Mouse (Mus musculus): Measurements from ENCODE around the gene Ctc1.
"Not testable (repeated sequence)": the region's sequence is repeated elsewhere in the genome, so short reads cannot be mapped to it uniquely, and the experiment has no call there.

Gene Ctc1

DNA sequence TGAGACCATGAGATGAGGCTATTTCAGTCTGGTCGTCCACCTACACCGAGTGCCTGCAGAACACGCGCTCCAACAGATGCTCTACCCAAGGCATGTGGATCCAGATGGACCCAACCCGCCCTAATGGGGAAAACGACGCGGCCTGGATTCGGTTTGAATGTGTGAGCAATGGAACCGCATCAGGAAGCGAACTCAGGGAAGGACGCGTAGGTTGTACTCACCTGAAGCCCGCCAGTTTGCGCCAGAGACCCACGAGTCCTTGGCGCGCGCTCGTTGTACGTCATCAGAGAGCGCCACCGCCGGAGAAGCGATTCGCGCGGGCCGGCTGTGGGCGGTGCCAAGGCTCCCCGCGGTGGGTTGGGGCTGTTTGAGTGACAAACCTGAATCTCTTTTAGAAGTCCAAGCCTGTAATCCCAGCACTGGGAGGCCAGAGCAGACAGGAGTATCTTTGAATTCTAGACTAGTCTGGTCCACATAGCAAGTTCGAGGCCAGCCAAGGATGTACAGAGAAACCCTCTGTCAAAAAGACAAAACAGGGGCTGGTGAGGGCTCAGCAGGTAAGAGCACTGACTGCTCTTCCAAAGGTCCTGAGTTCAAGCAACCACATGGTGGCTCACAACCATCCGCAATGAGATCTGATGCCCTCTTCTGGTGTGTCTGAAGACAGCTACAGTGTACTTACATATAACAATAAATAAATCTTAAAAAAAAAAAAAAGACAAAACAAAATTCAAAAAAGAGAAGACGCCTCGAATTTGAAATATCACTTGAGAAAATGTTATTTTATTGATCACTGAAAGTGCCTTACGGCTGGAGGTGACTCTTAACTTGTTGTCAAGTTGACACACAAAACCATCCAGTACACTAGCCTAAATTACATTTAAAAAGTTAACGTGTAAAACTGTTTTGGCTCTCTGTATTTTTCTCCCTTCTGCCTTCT, 7.3 kb upstream of the Ctc1 start, which contains the start of gene Pfas:
Gene Pfas, minus strand, starts transcription at position 279 of the 940 bp plus-strand sequence.
- peak; percentile 91 to 96 for DNase-seq

DNA sequence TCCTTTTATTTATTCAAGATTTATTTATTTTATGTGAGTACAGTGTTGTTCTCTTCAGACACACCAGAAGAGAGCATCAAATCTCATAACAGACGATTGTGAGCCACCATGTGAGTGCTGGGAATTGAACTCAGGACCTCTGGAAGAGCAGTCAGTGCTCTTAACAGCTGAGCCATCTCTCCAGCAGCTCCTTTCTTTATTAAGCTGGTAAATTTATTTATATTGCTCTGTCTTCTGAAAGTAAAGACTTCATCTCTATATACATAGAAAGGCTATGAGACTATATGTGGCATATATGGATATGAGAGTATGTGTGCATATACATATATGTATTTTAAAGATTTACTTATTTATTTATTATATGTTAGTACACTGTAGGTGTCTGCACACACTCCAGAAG, 6.2 kb upstream of the Ctc1 start:
- no peak for DNase-seq

DNA sequence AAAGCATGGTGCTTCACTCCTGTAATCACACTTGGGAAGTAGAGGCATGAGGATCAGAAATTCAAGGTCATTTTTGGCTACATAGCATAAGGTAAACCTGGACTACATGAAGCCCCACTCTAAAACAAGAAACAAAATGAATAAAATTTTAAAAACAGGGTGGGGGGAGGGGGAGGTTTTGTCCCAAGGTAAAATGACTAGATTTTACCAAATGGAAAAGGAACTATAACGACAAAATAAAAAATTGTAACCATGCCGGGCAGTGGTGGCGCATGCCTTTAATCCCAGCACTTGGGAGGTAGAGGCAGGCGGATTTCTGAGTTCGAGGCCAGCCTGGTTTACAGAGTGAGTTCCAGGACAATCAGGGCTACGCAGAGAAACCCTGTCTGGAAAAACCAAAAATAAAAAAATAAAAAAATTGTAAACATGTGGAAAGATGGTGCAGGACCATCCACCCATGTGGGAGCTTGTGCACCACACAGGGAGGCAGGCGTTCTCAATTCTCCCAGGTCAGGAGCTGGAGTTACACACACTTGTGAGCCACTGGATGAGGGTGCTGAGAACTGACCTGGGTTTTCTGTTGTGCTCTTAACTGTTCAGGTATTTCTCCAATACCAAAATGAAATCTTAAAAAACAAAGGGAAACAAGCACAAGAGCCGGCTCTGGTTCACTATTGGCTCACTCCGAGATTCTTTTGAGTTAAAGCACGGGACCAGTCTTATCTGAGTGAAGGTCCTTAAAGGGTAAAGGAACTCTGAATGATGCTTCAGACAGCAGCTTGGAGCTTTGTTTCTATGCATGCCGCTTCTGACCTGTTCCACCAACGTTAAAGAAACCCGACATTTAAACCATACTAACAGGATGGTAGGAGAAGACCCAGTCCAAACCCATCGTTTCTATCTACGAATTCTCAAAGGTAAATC, 5.0 kb upstream of the Ctc1 start:
- DNase-seq: no peak

DNA sequence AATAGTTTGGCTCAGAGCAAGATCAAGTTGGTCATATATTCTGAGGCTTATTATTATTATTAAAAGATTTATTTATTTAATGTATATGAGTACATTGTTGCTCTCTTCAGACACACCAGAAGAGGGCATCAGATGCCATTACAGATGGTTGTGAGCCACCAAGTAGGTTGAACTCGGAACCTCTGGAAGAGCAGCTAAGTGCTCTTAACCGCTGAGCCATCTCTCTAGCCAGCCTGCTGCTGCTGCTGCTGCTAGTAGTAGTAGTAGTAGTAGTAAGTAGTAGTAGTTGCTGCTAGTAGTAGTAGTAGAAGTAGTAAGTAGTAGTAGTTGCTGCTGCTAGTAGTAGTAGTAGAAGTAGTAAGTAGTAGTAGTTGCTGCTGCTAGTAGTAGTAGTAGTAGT, 4.3 kb upstream of the Ctc1 start:
- DNase-seq: not testable (repeated sequence)

DNA sequence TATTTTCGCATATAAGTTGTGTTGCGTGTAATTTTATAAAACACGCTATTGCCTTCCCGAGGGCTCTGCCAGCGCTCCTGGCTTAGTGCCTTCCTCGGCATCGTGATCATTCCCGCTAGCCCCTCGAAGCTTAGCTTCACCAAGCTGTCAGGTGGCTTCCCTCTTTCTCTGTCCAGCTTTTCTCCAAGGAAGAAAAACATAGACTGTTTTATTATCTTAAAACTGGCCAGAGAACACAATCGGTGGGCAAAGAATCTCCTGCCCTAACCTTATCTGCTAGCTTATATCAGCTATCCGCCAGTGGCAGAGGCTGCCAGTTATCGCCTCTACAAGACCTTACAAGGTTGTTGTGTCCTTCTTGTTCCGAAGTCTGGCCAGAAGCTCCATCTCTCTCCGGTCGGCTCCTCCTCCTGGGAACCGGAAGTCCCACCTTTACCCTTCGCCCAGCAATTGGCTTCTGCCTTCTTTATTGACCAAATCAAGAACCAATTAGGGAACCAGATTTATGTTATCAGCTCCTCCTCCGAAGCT, 3.6 kb upstream of the Ctc1 start:
- peak; percentile 87 to 95 for DNase-seq

DNA sequence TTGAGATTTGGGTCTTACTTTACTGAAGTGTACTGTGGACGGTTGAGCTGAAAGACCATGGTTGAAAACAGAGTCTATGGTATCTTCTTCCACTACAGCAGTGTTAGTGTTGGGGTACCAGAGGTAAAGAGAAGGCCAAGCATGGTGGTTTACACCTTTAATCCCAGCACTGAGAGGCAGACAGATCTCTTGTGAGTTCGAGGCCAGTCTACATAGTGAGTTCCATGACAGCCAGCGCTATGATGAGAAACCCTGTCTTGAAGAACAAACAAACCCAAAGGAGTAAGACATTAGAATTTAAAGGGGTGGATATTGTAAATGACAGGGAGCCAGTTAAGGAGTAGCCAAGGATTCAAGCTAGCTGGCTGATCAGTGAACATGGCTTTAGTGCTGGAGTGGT, 1.0 kb downstream of the Ctc1 start:
- no peak for DNase-seq

DNA sequence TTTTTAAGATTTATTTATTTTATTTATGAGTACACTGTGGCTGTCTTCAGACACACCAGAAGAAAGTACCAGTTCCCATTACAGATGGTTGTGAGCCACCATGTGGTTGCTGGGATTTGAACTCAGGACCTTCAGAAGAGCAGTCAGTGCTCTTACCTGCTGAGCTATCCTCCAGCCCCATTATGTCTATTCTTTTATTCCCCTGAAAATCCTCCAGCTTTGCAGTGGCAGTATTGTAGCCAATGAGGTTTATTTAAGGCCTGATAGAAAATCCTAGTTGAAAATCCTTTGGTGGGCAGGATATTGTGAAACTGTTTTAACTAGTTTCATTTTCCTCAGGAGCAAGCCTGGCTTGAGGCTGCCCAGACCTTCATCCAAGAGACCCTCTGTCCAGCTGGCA, 5.0 kb downstream of the Ctc1 start:
- DNase-seq: no peak

DNA sequence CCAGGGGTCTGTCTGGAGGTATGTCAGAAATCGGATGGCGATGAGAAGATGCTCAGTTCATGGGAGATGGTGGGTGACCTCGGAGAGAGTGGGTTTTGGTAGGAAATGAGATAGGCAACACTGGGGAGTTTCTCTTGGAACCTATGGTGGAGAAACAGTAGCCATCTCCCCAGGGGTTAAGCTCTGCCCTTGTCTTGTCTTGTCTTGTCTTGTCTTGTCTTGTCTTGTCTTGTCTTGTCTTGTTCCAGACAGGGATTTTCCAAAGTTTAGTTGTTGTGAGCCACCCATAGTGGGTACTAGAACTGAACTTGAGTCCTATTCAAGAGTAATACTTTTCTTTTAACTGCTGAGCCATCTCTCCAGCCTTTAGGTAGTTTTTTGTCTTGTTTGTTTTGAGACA, 10.9 kb downstream of the Ctc1 start:
- no peak for DNase-seq

DNA sequence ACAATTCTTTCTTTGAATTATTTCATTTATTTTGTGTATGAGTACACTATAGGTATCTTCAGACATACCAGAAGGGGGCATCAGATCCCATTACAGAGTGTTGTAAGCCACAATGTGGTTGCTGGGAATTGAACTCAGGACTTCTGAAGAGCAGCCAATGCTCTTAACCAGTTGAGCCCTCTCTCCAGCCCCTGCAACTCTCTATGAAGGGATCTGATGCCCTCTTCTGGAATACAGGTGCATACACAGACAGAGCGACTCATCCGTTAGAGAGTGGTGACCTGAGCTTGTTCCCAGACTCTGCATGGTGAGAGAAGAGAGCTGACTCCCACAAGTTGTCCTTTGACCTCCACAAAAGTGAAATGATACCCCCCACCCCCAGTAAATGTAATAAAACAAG, 13.1 kb downstream of the Ctc1 start:
- no peak for DNase-seq

DNA sequence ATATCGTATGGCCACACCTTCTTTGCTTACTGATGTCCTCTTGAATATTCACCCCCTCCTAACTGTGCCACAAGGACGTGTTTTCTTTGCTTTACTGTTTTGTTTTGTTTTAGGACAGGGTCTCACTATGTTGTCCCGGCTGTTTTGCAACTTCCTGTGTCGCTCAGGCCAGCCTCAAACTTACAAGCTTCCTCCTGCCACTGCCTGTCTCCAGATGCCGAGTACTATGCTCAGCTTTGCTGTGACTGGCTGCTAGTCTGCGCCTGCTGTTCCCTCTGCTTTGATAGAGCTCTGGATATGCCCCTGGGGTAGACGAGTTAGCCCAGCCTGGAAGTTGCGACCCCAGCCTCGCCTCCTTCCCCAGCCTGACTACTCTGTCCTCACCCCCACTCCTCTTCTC, 17.8 kb downstream of the Ctc1 start:
- DNase-seq: no peak

DNA sequence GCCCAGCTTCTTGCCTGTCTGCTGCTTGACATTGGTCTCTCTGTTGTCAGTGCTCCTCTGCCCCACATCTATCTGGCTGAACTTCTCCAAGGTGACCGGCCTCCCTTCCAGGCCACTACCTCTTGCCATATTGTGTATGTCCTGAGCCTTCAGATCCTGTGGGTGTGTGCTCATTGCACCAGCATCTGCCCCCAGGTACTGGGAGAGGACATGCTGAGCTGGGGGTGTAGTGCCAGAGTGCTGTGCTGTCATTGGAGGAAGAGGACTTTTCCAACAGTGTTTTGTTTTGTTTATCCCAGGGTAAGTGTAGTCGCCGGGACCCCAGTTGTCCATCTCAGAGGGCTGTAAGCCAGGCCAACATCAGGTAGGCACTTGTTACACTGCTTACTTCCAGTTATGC, 18.9 kb downstream of the Ctc1 start:
- DNase-seq: no peak

DNA sequence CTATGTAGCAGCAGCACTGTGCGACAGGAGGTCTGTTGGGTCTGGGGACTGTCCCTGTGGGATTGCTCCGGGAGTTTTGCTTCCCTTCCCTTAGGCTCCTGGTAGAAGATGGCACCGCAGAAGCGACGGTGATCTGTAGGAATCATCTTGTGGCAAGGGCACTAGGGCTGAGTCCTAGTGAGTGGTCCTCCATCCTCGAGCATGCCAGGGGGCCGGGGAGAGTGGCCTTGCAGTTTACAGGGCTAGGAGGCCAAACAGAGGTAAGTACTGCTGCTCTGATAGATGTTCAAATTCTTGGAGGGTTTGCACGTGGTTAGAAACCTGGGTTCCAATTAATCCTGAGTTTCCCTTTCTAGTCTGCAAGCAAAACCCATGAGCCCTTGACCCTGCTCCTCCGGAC, 19.7 kb downstream of the Ctc1 start:
- no peak for DNase-seq

DNA sequence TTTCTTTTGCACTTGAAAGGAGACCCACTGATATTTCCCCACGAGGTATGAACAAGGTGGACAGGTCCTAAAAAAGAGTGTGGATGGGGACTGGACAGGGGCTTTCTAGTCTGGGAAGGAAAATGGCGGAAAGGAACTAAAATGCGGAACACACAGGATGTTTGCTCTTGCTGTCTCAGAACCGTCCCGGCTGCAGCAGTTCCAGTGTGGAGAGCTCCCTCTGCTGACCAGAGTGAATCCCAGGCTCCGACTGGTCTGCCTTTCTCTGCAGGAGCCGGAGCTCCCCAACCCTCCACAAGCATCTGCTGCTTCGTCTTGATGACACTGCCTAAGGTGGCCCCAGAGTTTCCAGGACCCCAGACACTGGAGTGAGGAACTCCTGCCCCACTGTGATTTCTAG, 20.1 kb downstream of the Ctc1 start:
- DNase-seq: peak; percentile 91 to 93

DNA sequence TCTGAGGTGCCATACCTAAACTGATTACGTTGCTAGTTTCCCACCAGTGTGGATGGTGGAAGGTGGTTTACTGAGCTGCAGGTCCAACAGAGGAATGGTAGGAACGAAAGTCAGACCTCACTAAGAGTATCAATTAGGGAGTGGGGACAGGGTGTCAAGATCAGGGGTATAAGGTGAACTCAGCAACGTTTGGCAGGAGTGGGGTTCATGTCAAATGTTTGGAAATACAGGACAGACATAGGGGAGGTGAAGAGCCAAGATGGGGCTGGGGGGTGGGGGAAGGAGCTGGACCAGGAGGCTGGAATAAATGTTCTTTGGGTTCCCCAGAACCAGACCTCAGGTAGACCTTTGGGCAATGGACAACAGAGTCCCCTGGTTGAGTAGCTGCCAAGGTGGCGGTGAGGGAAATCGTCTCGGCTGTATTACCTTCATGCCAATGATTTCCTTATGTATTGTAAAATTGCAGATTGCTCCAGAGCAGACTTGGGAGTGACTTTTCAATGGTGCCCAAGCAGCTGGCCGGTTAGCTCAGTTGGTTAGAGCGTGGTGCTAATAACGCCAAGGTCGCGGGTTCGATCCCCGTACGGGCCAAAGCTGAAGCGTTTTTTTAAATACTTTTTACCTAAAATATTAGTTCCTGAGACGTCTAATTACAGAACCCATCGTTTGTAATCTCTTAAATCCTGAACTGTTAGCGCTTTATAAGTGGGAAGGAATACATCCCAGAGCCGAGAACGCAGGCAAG, 20.9 kb downstream of the Ctc1 start:
- peak; percentile 85 to 93 for DNase-seq

DNA sequence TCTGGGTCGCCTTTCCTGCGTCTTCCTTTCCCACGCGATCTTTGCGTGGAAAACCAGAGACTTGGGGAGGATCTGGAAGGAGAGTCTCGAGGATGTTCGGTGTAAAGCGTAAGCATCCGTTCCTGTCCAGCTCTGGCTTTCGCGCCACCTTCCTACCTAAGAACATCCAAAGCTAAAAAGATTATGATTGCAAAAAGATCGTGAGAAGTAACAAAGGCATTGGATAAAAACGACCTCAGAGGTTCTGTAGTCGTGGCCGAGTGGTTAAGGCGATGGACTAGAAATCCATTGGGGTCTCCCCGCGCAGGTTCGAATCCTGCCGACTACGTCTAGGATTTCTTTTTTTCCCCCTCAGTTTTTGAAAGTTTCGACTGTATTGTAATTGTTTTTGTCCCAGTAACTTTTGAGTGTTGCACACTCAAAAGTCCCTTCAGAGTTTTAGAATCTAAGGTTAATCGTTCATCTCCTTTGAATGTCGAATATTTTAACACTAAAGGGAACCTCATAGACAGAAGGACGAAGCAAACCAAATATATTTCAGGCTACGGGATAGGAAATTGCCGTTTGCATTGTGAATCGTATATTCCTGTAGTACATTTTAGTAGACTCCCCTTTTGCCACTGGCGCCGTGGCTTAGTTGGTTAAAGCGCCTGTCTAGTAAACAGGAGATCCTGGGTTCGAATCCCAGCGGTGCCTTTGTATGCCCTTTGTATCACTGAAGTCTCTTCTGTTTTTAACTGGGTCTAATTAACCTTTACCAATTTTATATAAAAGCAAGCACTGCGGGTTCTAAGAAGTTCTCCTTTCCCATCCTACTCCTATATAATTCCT, 21.7 kb downstream of the Ctc1 start:
- peak; percentile 79 to 87 for DNase-seq

DNA sequence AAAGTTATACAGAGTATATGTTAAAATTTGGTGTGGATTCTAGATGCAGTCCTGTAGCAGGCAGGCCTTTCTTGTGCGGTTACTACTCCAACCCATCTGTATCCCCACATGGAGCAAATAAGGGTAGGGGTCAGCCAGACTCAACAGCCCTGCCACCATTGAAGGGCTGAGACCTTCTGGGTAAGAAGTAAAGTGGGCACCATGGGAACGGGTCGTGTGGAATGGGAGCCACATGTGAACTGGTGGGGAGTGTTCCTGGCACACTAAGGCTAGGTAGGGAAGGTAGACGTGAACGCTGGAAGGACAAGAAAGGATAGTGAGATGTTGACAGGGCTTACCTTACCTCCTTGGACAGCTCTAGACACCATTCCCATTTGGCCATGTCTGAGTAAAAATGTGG, 22.5 kb downstream of the Ctc1 start:
- peak; percentile 11 to 22 for DNase-seq

DNA sequence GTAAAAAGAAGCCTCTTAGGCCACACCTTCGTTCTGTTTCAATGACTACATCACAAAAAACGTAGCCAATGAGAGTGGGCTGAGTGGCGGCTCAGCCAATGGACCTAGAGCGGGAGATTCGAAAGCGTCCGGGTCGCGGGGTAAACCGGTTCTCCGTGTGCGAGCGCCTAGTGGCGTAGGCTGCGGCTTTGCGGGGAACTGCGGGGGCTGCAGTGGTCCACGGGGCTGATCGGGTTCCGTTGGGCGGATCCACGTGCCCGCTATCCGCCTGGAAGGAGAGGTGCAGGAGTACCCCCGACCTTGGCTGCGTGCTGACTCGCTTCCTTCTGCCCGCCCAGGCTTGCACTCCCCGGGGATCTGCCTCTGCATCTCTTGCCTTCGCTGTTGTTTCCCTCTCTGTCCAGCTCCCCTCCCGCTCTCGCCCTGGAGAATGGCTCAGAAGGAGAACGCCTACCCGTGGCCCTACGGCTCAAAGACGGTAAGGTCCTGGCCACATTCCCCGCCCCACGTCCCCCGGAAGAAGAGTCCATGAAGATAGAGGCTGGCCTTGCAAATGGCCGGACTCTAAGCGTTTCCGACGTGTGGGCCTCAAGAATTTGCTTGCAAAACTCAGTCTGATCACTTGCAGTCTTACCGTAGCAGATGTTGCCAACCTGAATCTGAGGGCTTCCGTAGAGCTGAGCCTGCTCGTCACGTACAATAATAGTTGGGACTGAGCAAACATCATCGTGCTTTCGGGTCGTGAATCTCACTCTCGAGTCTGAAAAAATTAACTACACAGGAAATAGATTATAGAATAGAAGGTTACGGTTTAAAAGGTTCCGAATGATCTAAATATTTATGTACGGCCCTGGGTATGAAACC, 30.1 kb downstream of the Ctc1 start, which contains the start of gene Aurkb:
Gene Aurkb, plus strand, starts transcription at position 117 of the 864 bp plus-strand sequence.
- DNase-seq: peak; percentile 71 to 81

DNA sequence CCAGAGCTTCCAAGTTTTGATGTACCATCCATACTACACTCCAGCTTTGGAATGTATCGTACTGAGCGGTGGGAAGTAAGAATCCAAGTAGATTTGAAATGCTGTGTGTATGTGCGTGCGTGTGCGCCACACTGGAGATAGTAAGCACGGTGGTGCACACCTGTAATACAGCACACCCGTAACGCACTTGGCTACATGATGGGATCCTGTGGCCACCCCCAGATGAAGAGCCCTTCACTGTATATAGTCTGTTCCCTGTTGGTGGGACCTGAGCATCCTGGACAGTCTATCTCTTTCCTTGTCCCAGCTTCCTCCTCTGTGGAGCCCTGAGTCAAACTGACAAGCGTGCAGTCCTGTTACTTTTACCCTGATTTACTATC, 30.7 kb downstream of the Ctc1 start:
- DNase-seq: no peak

DNA sequence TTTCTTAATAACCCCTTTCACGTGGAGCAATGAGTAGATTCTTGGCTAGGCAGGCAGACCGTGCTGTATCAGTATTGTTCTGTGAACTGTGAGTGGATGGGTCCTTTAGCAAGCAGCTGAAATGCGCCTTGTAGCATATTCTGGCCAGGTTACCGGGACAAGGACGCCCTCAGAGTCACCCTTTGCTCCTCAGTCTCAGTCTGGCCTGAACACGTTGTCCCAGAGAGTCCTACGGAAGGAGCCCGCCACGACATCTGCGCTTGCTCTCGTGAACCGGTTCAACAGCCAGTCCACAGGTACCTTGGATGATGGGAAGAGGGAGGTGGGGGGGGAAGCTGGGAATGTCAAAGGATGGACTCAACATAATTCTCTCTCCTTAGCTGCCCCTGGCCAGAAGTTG, 31.9 kb downstream of the Ctc1 start:
- DNase-seq: no peak

DNA sequence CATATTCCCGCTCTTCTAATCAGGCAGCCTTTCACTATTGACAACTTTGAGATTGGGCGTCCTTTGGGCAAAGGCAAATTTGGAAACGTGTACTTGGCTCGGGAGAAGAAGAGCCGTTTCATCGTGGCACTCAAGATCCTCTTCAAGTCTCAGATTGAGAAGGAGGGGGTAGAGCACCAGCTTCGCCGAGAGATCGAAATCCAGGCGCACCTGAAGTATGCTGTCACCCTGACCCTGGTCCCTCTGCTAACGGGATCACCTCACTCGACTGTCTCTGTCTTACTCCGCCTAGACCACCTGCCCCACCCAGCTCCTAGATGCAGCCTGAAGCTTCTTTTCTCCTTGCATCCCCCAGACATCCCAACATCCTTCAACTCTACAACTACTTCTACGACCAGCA, 32.4 kb downstream of the Ctc1 start:
- no peak for DNase-seq

DNA sequence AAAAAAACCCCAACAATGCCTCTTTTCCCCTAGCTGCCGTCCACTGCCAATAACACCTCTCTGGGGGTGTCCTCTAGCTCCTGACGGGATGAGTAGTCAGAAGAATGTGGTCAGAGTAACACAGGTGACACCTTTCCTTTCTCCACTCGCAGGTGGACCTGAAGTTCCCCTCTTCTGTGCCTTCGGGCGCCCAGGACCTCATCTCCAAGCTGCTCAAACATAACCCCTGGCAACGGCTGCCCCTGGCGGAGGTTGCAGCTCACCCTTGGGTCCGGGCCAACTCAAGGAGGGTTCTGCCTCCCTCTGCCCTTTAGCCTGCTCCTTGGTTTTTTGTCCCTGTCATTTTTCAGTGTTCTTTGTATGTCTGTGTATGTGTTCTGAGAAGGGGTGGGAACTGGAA, 35.0 kb downstream of the Ctc1 start:
- no peak for DNase-seq

All from cerebellum, adult 18-20 months (tissue).